Mouse (Mus musculus) stomach, embryonic 15.5 days (tissue): Measurements from ENCODE around the gene Ccdc117. TPM values are rescaled to one million over a fixed set of nuclear protein-coding genes. Genes with fewer than 3 reads are reported as not detected.
"Not testable (repeated sequence)": the region's sequence is repeated elsewhere in the genome, so short reads cannot be mapped to it uniquely, and the experiment has no call there.

ENCODE experiments used
- ATAC-seq: fragments of 200-750 bp; cut with Nextera tagmentation; 2 replicates; pipeline ENCODE4 v1.8.0; 2017; ENCODE audit warnings: low read depth, moderate number of reproducible peaks, moderate TSS enrichment; ENCODE audit not compliant: insufficient read depth, low FRiP score
- H3K27ac ChIP-seq: fragments of 300-500 bp; sonication (generic); 2 replicates; pipeline ENCODE4 v1.5.1; 2015; ENCODE audit warnings: mild to moderate bottlenecking, inconsistent platforms
- H3K27me3 ChIP-seq: fragments of 300-500 bp; sonication (generic); replicated peaks from 2 replicates; pipeline ENCODE4 v1.6.1; 2015; ENCODE audit warnings: inconsistent platforms
- H3K36me3 ChIP-seq: fragments of 300-500 bp; sonication (generic); 2 replicates; pipeline ENCODE4 v1.6.1; 2015; ENCODE audit warnings: inconsistent platforms
- H3K4me1 ChIP-seq: fragments of 300-500 bp; sonication (generic); 2 replicates; pipeline ENCODE4 v1.6.1; 2015; ENCODE audit warnings: inconsistent platforms
- H3K4me2 ChIP-seq: fragments of 300-500 bp; sonication (generic); 2 replicates; pipeline ENCODE4 v1.6.1; 2015; ENCODE audit warnings: mild to moderate bottlenecking, inconsistent platforms
- H3K4me3 ChIP-seq: fragments of 300-500 bp; sonication (generic); replicated peaks from 2 replicates; pipeline ENCODE4 v1.5.1; 2015; ENCODE audit warnings: inconsistent platforms
- H3K9ac ChIP-seq: fragments of 300-500 bp; sonication (generic); 2 replicates; pipeline ENCODE4 v1.6.1; 2015; ENCODE audit warnings: inconsistent platforms
- H3K9me3 ChIP-seq: fragments of 300-500 bp; sonication (generic); 2 replicates; pipeline ENCODE4 v1.6.1; 2016; ENCODE audit warnings: inconsistent platforms
- WGBS: fragments of 180-500 bp; shearing (Covaris S2); methylation state at CpG from one replicate; pipeline ENCODE4 v1.1.7; 2015; 5-methylcytosine and 5-hydroxymethylcytosine counted together
- polyA plus RNA-seq: library from polyadenylated mRNA; unstranded; fragments of >200 nt; fragmentation: Nextera tagmentation; extraction: Ambion mirVana; gene quantifications from 2 replicates; pipeline ENCODE4 v1.2.1, GENCODE M21; 2015

Gene Ccdc117
- polyA plus RNA-seq, 1 experiment from 2014 or later: 17.1 TPM

DNA sequence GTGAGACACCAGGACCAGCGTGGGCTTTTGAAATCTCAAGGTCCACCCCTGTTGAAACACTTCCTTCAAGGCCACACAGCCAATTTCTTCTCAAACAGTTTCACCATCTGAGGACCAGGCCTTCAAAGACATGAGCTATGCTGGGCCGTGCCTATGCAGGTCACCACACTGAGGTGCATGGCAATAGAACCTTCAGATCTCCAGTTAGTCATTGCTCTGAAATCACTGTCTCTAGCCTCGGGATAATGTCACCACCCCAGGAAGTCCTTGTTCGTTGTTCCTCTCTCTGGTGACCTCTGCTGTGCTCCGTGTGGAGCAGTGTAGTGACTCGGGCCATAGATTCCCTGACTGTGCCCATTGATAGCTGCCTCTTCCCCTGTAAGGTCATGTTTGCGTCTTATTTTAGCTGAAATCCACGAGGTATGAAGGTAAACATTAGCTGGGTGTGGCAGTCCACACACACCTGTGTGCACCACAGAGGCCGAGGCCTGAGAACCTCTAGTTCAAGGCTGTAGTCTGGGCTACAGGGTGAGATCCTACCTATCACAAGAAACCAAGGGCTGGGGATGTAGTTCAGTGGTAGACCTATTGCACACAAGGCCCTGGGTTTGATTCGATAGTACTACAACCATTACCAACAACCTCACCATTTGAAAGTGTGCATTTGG lies 50.9 kb downstream of the Ccdc117 start:
- ATAC-seq: peak; percentile 64
- H3K9ac ChIP-seq: no peak overlapping the region
- H3K27ac ChIP-seq: 0 out of 2 replicates have a peak overlapping the region, but pooled peaks have one; percentile 4
- no peaks in the 10 kb centered on the region for H3K4me1 ChIP-seq
- WGBS: 63% methylated on average over 10 of the region's 10 CpGs
- H3K9me3 ChIP-seq: no peaks in the 10 kb centered on the region
- no peaks in the 10 kb centered on the region for H3K36me3 ChIP-seq
- no peak overlapping the region for H3K4me2 ChIP-seq
- H3K27me3 ChIP-seq: no peaks in the 10 kb centered on the region
- H3K4me3 ChIP-seq: no peak overlapping the region

DNA sequence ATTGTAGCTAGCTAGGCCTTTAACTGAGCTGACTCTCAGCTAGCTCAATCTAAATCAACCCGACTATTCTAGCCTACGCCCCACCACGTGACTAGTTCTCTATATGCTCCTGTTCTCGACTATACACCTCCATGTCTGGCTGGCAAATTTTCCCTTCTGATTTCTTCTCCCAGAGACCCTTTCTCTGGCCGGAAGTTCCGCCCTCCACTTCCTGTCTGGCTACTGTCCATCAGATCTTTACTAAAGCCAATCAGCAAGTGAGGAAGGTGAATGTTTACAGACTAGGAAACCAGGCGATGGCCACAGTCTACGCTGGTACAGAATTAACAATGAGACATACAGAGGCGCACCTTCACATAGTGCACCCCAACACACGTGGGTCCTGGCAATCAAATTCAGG lies 52.6 kb downstream of the Ccdc117 start:
- not testable (repeated sequence) for H3K36me3 ChIP-seq, H3K27me3 ChIP-seq, H3K9me3 ChIP-seq, H3K4me3 ChIP-seq, H3K9ac ChIP-seq, H3K4me1 ChIP-seq, H3K4me2 ChIP-seq, H3K27ac ChIP-seq, ATAC-seq
- WGBS: 85% methylated on average over 10 of the region's 10 CpGs

GRCm38 (mm10) chr11:5485193-5486011 lies 56.6 kb downstream of the Ccdc117 start:
- H3K9me3 ChIP-seq: no peaks in the 10 kb centered on the region
- peak overlapping the region; percentile 60 for H3K4me2 ChIP-seq
- H3K9ac ChIP-seq: peak overlapping the region; percentile 4; the same call in 1 of the 2 replicates
- H3K27ac ChIP-seq: peak overlapping the region; percentile 54; the same call in 1 of the 2 replicates
- no peaks in the 10 kb centered on the region for H3K27me3 ChIP-seq
- ATAC-seq: peak; percentile 58; the same call in 1 of the 2 replicates
- H3K36me3 ChIP-seq: no peaks in the 10 kb centered on the region
- whole genome bisulfite sequencing: 13% methylated on average over 15 of the region's 15 CpGs
- H3K4me1 ChIP-seq: peaks cover 5% of the 10 kb centered on the region; the same call in 1 of the 2 replicates
- peak overlapping the region; percentile 33 for H3K4me3 ChIP-seq

GRCm38 (mm10) chr11:5482581-5482980 lies 59.4 kb downstream of the Ccdc117 start:
- Histone ChIP-seq H3K4me3 (no peak overlapping the region), H3K27me3 (no peaks in the 10 kb centered on the region), H3K36me3 (no peaks in the 10 kb centered on the region), H3K4me2 (no peak overlapping the region), H3K27ac (no peak overlapping the region), H3K9ac (no peak overlapping the region), H3K9me3 (no peaks in the 10 kb centered on the region), H3K4me1 (peaks cover 5% of the 10 kb centered on the region; the same call in 1 of the 2 replicates)
- 81% methylated on average over 13 of the region's 13 CpGs for WGBS
- ATAC-seq: no peak

Other genes with a start within 250 kb of the Ccdc117 start
- gene Znrf3, start 97.3 kb downstream of the Ccdc117 start, polyA plus RNA-seq: 12.9 and 13.4 TPM in 2 replicates
- gene Xbp1, start 21.5 kb downstream of the Ccdc117 start, polyA plus RNA-seq: 289 and 305 TPM in 2 replicates
- gene Ankrd36, start 27.5 kb upstream of the Ccdc117 start, polyA plus RNA-seq: 0.40 TPM in 1 of 2 replicates, not detected in the other
- 210 and 217 TPM in 2 replicates for gene Mrps24, start 173.5 kb upstream of the Ccdc117 start, polyA plus RNA-seq
- 22.8 and 23.3 TPM in 2 replicates for gene Urgcp, start 220.2 kb upstream of the Ccdc117 start, polyA plus RNA-seq
- gene Dbnl, start 246.3 kb upstream of the Ccdc117 start, polyA plus RNA-seq: 111 and 115 TPM in 2 replicates